Mouse (Mus musculus): Measurements from ENCODE around the gene Pdk1.

DNA sequence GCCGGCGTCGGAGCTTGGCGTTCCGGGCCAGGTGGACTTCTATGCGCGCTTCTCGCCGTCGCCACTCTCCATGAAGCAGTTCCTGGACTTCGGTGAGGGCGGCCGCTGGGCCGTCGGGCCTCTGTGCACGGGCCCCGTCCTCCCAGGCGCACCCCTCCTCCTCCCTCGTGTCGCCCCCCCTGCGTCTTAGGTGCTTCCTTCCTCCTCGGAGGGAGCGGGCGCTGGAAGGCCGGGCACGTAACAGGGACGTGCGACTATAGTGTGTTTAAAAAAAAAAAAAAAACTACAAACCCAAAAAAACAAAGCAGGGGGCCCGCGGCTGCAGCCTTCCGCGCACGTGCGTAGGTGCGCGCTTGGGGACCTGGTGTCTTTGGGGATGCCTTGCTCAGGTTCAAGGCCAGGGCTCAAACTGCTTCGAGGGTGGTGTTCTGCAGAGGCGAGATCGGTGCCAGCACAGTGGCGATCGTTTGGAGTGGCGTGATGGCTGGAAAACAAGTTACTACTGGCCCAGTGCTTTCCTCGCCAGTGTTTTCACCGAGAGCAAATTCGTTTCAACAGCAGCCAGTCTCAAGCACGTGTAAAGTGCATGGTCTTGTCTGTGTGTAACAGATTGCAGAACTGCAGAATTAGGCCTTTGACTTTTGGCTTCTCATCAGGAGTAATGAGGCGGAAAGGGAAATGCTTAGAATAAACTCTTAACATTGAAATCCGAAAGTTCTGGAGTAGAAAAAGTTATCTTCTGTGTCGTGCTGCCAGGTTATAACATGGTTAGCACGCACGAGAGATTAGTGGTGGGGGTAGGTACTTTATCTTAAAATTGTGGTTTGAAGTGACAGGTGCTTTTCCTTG, 674 bp downstream of the Pdk1 start:
- no peak for TF ChIP-seq CTCF (IDR thresholded peaks at IDR 0.05; ENCODE audit: low read depth)
- TF ChIP-seq EP300 (optimal IDR thresholded peaks at IDR 0.05) = no peak

Data from stomach, postnatal 0 days (tissue).